Mouse (Mus musculus): ENCODE results near the gene Ndufa13.

Ndufa13 gene

GRCm38 (mm10) chr8:69907106-69907505, 4.7 kb upstream of the Ndufa13 start:
- no peak for DNase-seq (ENCODE audit: low spot score in 2 of 2)

DNA sequence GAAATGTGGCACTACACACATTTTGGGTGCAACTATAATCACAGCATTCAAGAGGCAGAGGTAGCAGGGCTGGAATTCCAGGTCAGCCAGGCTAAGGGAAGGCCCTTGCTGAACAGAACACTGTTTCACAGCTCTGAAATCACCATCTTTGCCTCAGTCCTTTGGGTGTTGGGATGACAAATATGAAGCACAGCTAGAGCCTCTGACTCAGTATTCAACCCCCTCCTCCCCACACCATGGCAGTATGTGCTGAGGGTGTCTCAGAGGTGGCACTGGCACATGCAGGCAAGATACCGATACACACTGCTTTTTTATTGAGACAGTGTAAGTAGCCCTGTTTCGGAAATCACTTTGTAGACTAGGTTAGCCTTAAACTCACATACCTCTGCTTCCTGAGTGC, 3.9 kb upstream of the Ndufa13 start:
- no peak for DNase-seq (ENCODE audit: low spot score in 2 of 2)

DNA sequence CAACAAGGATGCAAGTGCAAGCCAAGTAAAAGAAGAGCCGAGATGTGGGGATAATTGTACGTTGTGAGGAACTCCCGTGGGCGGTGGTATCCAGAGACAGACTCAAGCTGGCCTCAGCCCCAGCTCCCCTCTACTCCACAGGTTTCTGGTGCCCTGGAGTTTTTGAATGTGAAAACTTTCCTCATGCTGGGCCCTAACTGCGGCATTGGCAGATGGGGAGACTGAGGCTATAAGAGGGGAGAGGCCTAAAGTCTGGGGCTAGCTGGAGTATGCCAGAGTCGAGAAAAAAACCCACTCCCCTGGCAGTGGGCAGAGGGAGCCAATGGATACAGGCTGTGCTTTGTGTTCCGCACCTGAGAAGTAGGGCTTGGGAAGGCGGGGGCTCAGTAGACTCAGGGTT, 1.7 kb upstream of the Ndufa13 start:
- no peak for DNase-seq (ENCODE audit: low spot score in 2 of 2)

GRCm38 (mm10) chr8:69903063-69903542, 745 bp upstream of the Ndufa13 start:
- DNase-seq (ENCODE audit: low spot score in 2 of 2), result peak; percentile 99

DNA sequence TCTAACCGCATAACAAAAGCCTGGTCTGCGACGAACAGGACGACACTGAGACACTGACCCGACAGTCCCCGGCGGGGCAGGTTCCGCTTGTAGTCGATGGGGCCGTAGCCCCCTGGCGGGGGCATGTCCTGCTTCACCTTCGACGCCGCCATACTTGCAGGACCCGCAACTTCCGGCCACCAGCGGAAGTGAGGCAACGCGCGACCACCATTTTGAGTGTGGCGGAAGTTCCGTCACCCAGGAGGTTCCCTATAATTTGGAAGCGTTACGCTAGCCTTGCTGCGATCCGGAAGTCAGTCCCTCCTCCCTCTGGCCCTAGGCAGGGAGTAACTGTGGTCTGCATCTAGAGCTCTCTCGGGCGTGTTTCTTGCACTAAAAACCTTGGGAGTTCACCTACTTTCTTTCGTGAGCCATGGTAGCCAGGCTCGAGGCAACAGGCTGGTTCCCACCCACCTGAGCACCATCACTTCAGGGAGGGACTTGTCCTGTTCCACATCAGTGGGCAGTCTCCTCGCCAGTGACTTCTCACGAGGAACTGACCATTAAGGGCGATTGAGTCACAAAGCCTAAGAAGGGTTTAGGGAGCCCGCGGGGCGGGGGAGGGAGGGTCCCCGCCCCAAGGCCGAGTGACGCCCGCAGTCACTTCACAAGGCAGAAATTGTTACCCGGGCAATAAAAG, 735 bp downstream of the Ndufa13 start:
- DNase-seq (ENCODE audit: low spot score in 2 of 2), result peak; percentile 98 to 99

GRCm38 (mm10) chr8:69900895-69901451, 1.4 kb downstream of the Ndufa13 start:
- DNase-seq (ENCODE audit: low spot score in 2 of 2), result no peak

- no peak for DNase-seq (ENCODE audit: low spot score in 2 of 2)
Observed at GRCm38 (mm10) chr8:69899876-69900275, 2.5 kb downstream of the Ndufa13 start.

GRCm38 (mm10) chr8:69897857-69898256, 4.5 kb downstream of the Ndufa13 start:
- no peak for DNase-seq (ENCODE audit: low spot score in 2 of 2)

- DNase-seq (ENCODE audit: low spot score in 2 of 2), result no peak
Observed at GRCm38 (mm10) chr8:69895772-69896451, 6.4 kb downstream of the Ndufa13 start.

GRCm38 (mm10) chr8:69894836-69895332, 7.5 kb downstream of the Ndufa13 start:
- no peak for DNase-seq (ENCODE audit: low spot score in 2 of 2)

DNA sequence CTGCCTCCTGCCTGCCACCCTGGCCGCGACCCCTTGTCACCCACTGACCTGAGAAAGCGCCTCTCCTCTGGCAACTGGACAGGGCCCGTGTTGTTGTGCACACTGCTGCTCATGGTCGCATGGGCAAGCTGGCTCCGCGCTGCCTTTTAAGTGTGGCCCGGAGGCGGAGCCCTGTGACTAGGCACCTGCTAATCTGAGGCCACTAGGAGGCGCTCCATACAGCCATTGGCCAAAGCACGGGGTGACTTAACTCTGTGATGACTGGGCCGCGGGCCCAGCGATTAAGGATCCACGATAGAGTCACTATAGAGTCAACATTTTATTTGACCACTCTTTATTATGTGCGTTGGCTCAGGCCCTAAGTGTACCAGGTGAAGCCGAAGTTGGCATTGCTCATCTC, 8.5 kb downstream of the Ndufa13 start:
- peak in 1 of 2 experiments; percentile 64 for DNase-seq (ENCODE audit: low spot score in 2 of 2)

DNA sequence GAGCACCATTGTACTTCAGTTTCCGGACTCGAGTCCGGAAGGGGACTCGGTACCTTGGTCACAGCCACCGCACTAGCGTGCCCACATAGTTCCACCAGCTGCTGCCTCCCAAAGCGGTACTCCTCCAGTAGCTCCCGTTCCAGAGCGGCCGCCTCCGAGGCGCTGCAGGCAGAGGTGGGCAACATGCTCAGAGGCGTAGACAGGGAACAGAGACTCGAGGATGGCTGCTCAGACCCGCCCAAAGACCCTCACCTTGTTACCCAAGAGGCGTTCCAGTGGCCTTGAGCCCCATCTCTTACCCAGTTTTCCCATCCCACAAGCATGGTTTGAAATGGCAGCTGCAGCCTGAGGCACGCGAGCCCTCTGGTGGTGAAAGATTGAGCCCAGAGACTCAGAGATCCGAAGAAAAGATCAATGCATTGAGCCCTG, 11.5 kb downstream of the Ndufa13 start:
- DNase-seq (ENCODE audit: low spot score in 2 of 2), result peak in 1 of 2 experiments; percentile 77

GRCm38 (mm10) chr8:69888902-69889301, 13.5 kb downstream of the Ndufa13 start:
- no peak for DNase-seq (ENCODE audit: low spot score in 2 of 2)

DNA sequence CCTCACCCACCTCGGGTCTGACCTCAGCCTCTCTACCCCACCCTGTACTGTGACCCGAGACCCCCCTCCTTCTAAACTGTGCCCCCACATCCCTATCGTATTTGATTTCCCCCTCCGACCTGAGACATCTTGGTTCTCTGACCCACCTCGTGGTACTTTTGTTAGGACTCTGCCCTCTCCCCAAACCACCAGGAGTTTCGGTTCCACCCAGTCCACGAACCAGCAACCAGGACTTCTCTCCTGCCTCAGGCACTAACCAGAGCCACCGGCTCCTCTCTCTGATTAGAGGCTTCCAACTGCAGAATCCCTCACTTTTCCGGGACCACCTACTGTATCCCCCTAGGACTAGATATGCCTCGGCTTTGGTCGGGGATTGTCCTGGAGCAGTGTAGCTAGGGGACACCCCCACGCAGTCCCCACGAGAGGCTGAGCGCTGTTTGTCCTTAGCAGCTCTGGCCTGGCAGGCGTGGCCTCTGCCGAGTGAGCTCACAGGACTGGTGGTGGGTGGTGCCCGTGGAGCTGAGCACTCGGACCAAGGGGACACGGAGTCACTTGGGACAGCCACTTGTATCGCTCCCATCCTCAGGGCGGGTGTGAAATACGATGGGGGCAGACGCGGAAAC, 14.0 kb downstream of the Ndufa13 start:
- DNase-seq (ENCODE audit: low spot score in 2 of 2), result no peak

DNA sequence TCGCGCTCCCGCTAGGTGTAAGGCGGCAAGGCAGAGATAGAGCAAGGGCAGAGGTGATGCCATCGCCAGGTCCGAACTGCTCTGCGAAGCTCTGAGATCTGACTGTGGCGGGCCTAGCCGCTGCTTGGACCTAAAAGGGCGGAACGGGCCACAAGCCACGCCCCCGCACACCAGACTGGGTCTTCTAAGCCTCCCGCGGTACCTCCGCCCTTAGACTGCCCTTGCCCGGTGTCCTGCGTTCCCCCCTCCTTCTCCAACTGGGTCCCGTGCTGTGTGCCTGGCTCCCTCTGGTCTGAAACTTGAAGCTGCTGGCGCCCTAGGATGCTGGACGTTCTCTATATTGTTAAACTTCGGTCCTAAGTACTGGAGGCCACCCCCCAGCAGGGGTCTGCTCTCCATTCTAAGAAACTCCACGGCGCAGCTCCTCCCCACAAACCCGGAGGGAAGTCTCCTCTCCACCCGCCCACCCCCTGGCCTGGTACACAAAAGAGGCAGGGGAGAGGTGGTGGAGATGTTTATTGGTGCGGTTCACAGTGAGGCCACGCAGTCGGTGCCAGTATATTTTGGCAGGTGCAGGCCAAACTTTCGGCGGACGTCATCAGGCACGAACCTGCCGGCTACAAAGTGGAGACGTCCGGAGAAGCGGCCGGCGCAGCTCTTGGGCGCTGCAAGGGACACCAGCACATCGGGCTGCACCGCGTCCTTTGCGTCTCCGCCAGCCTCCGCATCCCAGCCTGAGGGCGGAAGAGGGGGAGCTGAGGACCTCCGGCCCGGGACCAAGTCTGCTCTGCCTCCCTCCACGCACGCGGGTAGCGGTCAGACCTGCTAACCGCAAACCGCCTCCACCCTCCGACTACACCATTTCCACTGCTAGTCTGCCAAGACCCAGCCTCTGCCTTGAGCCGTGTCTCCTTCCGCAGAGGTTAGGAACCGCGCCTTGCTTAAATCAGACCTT, 14.8 kb downstream of the Ndufa13 start, which contains the start of gene Cilp2:
TSS of gene Cilp2 (minus strand) at position 399 of the 955 bp plus-strand sequence.
- DNase-seq (ENCODE audit: low spot score in 2 of 2), result no peak

DNA sequence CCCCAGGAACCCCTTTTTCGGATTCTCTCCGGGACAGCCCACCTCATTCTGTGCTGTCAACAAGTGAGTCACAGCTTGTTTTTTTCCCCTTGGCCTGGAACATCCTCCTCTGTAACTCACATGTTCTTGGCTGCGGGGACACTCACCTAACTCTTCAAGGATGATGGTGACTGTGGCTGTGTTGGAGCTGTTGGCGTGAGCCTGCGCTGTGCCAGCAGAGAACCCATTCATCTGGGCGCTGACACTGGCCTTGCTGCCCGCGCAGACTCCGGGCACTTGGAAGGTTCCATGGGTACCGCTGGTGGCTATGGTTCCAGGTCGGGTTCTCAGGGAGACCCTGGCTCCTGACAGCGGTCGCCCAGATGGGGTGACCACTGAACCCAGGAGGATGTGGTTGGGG, 18.2 kb downstream of the Ndufa13 start:
- no peak for DNase-seq (ENCODE audit: low spot score in 2 of 2)

DNA sequence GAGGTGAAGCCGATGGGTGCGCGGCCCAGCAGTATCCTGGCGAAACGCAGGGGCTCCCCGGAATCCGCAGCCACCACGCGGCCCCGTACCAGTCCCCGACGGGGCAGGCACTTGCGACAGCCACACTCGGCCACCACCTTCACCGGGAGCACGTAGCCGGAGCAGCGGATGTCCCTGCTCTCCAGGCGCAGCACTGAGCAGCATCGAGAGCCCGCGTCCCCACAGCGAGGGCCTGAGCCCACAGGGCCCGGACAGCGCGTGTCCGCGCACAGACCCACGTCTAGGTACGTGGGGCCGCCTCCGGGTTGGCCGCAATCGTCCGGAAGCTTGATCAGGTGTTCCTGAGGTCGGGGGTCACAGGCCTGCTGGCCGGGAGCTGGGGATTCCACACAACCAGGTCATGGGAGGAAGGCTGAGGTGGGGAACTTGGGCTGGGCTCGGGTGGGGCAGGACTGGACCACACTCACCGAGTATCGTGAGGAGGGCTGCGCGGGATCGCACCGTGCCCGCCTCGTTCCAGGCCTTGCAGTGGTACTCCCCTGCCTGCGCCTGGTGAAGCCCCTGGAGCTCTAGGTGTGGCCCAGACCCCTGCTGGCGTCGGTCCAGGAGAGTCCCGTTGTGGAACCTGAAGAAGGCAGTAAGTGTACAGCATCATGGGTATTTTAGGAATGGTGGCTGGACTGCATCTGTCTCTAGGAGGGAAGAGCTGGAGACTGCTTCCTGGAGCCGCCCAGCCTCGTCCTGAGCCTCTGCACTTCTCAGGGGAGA, 19.3 kb downstream of the Ndufa13 start:
- no peak for DNase-seq (ENCODE audit: low spot score in 2 of 2)

DNA sequence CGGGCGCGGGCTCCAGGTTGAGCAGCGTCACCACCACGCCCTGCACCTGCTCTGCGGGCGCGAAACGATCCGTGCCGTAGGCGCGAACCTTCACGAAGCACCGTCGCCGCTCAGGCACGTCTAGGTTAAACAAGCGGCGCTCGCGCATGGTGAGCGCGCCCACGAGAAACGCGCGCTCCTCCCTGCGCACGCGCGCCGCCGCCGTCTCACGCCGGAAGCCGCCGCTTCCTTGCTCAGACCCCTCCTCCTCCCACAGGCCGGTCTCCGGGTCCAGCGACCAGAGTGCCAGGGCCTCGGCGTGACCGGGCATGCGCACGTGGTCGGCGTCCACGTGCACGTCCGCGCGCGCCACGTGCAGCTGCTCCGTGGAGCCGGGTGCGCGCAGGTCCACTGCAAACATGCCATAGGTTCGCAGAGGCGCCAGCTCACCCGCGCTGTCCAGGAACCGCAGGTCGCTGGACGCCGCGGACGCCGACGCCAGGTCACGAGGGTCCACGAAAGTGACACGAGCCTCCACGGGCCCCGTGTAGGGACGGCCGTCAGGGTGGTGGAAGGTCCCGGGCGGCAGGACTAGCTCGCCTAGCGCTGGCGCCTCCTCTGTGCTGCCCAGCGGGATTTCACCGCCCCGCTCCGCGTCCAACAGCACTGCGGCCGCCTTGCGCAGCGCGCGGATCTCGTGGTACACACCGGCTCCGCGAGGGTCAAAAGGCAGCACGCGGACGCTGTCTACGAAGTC, 20.2 kb downstream of the Ndufa13 start:
- peak in 1 of 2 experiments; percentile 60 for DNase-seq (ENCODE audit: low spot score in 2 of 2)

DNA sequence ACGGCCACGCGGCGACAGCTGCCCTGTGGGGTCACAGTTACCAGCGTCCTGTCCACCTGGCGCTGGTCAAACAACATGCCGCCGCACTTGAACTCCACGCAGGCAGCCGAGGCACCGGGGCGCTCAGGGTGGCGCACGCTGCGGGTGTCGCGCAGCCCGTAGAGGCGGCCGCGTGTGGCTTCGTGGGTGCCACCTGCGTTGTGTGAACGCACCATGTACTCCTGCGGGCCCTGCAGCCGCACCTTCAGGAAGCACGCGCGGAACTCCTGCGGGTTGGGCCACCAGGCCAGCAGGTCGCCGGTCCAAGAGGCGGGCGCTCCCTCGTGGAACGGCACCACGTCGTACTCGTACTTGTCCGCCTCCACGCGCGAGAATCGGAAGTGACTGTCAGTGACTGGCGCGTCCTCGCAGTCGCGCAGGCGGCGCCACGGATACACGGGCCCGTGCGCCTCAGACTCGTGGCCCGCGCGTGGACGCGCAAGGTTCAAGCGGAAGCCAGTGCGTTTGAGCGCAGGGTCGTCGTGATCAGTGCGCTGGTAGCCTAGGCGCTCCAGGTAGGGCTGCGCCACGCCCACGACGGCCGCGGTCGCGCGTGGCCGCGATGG, 21.0 kb downstream of the Ndufa13 start:
- DNase-seq (ENCODE audit: low spot score in 2 of 2), result no peak
